9 mouse cellular contexts compared by ENCODE assay signal in the genomic region with DNA sequence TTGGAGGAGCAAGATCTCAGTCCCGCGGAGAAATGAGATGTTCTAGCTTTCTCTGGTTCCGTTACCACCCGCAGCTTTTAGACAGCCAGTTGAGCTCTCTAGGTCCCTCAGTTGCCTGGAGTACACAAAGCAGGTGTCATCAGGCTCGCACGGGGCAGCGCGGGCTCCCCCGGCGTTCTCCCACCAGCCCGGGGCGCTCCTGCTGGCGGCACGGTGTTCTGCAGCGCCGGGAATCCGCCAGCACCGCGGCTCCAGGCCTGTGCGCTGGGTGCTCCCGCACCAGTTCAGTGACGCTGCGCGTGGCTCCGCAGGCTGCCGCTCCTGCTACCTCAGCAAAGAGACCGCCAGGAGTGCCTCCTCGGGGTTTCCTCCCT. TPM values are rescaled to one million over a fixed set of nuclear protein-coding genes. Genes with fewer than 3 reads are reported as not detected.
DNase-seq lines count a peak whose midpoint lies in the region; ATAC-seq and TF ChIP-seq lines count a peak whose summit lies in the region.
"Had no signal": no experiment of that assay in that cellular context is flagged by ENCODE, and none has a peak within 500 bp of the region (broad histone marks: within the 10 kb centered on the region; RNA-seq: fewer than 3 reads in every experiment).

Gene Lrrc7 (minus strand): TSS at position 235 of the 374 bp plus-strand sequence.

- H3K9me3 ChIP-seq in heart, embryonic 13.5 days = no peaks in the 10 kb centered on the region
- H3K9me3 ChIP-seq in forebrain, embryonic 14.5 days (replicated peaks; ENCODE audit: control insufficient read depth, low read length) = no peaks in the 10 kb centered on the region
- no peaks in the 10 kb centered on the region for H3K9me3 ChIP-seq in intestine, postnatal 0 days (ENCODE audit: control insufficient read depth)
- no peaks in the 10 kb centered on the region for H3K9me3 ChIP-seq in liver, embryonic 12.5 days (replicated peaks)

- H3K27ac ChIP-seq in heart, embryonic 13.5 days (replicated peaks) = no peak within 1 kb of the TSS
- no peak within 1 kb of the TSS for H3K27ac ChIP-seq in bone marrow macrophage, adult 2 months (ENCODE audit: insufficient read depth, low read depth, low read length)
- peak within 1 kb of the TSS; percentile 97 for H3K27ac ChIP-seq in forebrain, embryonic 14.5 days (ENCODE audit: low read depth, low read length)
- no peak within 1 kb of the TSS for H3K27ac ChIP-seq in intestine, postnatal 0 days (ENCODE audit: low read depth, low read length)
- H3K27ac ChIP-seq in liver, embryonic 12.5 days = no peak within 1 kb of the TSS

- H3K4me3 ChIP-seq in heart, embryonic 13.5 days = peak within 1 kb of the TSS; percentile 69
- peak within 1 kb of the TSS; percentile 49 for H3K4me3 ChIP-seq in bone marrow macrophage, adult 2 months (ENCODE audit: insufficient read depth, low read length)
- H3K4me3 ChIP-seq in forebrain, embryonic 14.5 days (ENCODE audit: low read depth, low read length) = peak within 1 kb of the TSS; percentile 72
- H3K4me3 ChIP-seq in intestine, postnatal 0 days (ENCODE audit: low read depth, low read length) = peak within 1 kb of the TSS; percentile 50
- H3K4me3 ChIP-seq in liver, embryonic 12.5 days = peak within 1 kb of the TSS; percentile 43

- WGBS in heart, embryonic 13.5 days = 1% methylated on average over 28 of the region's 28 CpGs
- 0% methylated on average over 23 of the region's 28 CpGs for WGBS in forebrain, embryonic 14.5 days
- WGBS in intestine, postnatal 0 days = under 1% methylated on average over 28 of the region's 28 CpGs
- 1% methylated on average over 28 of the region's 28 CpGs for WGBS in liver, embryonic 12.5 days (ENCODE audit: insufficient replicate concordance)

- TF ChIP-seq CTCF in bone marrow macrophage, adult 2 months (IDR thresholded peaks at IDR 0.05; ENCODE audit: low read depth, low read length) = no peak
- TF ChIP-seq CTCF in intestine, postnatal 0 days (IDR thresholded peaks at IDR 0.05; ENCODE audit: low read depth) = peak; percentile 73

- H3K27me3 ChIP-seq in heart, embryonic 13.5 days (replicated peaks) = peaks cover 49% of the 10 kb centered on the region
- H3K27me3 ChIP-seq in forebrain, embryonic 14.5 days (replicated peaks; ENCODE audit: control insufficient read depth, insufficient read depth, low read length) = no peaks in the 10 kb centered on the region
- H3K27me3 ChIP-seq in intestine, postnatal 0 days (replicated peaks; ENCODE audit: control insufficient read depth, insufficient read depth, low read length) = peaks cover 26% of the 10 kb centered on the region
- peaks cover 39% of the 10 kb centered on the region for H3K27me3 ChIP-seq in liver, embryonic 12.5 days (replicated peaks)

- peak within 1 kb of the TSS; percentile 100 for H3K4me2 ChIP-seq in heart, embryonic 13.5 days
- peak within 1 kb of the TSS; percentile 79 for H3K4me2 ChIP-seq in forebrain, embryonic 14.5 days (ENCODE audit: low read length)
- H3K4me2 ChIP-seq in intestine, postnatal 0 days (replicated peaks; ENCODE audit: low read depth) = peak within 1 kb of the TSS; percentile 90
- H3K4me2 ChIP-seq in liver, embryonic 12.5 days = peak within 1 kb of the TSS; percentile 68

- TF ChIP-seq POLR2A in bone marrow macrophage, adult 2 months (IDR thresholded peaks at IDR 0.05; ENCODE audit: borderline replicate concordance, low read depth, low read length) = no peak

- no peak for DNase-seq in heart, adult 18-20 months
- peak; percentile 86 for DNase-seq in forebrain, embryonic 14.5 days (ENCODE audit: low spot score)
- DNase-seq in right cerebral cortex, postnatal 14 days = peak; percentile 84
- DNase-seq in spleen, adult 12 weeks (ENCODE audit: low spot score) = no peak

- no peaks in the 10 kb centered on the region for H3K36me3 ChIP-seq in heart, embryonic 13.5 days
- H3K36me3 ChIP-seq in forebrain, embryonic 14.5 days (ENCODE audit: control insufficient read depth, insufficient read depth, low read length) = no peaks in the 10 kb centered on the region
- no peaks in the 10 kb centered on the region for H3K36me3 ChIP-seq in intestine, postnatal 0 days (ENCODE audit: control insufficient read depth, insufficient read depth)
- H3K36me3 ChIP-seq in liver, embryonic 12.5 days = no peaks in the 10 kb centered on the region

- peak within 1 kb of the TSS; percentile 74 for H3K9ac ChIP-seq in heart, embryonic 13.5 days
- peak within 1 kb of the TSS; percentile 97 for H3K9ac ChIP-seq in forebrain, embryonic 14.5 days (ENCODE audit: low read length)
- peak within 1 kb of the TSS; percentile 34 for H3K9ac ChIP-seq in intestine, postnatal 0 days (ENCODE audit: low read depth, low read length)
- no peak within 1 kb of the TSS for H3K9ac ChIP-seq in liver, embryonic 12.5 days

- peaks cover 27% of the 10 kb centered on the region for H3K4me1 ChIP-seq in heart, embryonic 13.5 days
- peaks cover 13% of the 10 kb centered on the region for H3K4me1 ChIP-seq in bone marrow macrophage, adult 2 months (ENCODE audit: control insufficient read depth, insufficient read depth, low read length)
- H3K4me1 ChIP-seq in forebrain, embryonic 14.5 days (ENCODE audit: control insufficient read depth, insufficient read depth, low read length) = peaks cover 5% of the 10 kb centered on the region
- no peaks in the 10 kb centered on the region; the same call in 1 of the 2 replicates for H3K4me1 ChIP-seq in intestine, postnatal 0 days (replicated peaks; ENCODE audit: control insufficient read depth, insufficient read depth, low read length)
- H3K4me1 ChIP-seq in liver, embryonic 12.5 days = no peaks in the 10 kb centered on the region; the same call in 1 of the 2 replicates

- ATAC-seq in heart, embryonic 13.5 days (ENCODE audit: extremely low read depth, insufficient number of reproducible peaks, low FRiP score, low TSS enrichment) = no peak
- ATAC-seq in forebrain, embryonic 14.5 days = peak; percentile 88
- peak; percentile 77 for ATAC-seq in intestine, postnatal 0 days
- peak; percentile 35; the same call in 1 of the 2 replicates for ATAC-seq in liver, embryonic 12.5 days

RNA-seq across cellular contexts. Expression of gene Lrrc7, which starts in this region (rescaled TPM):
- polyA plus RNA-seq in heart, embryonic 13.5 days (2015; fragmentation: Nextera tagmentation; extraction: Ambion mirVana) = 0.07 and 0.22 TPM in 2 replicates
- not detected for total RNA-seq in heart, adult 18-20 months (2021)
- polyA plus RNA-seq in bone marrow macrophage, adult 2 months (2012; ENCODE audit: insufficient read depth, insufficient read length, missing spikeins) = not detected in 2 replicates
- 5.0 and 9.9 TPM in 2 replicates for polyA plus RNA-seq in forebrain, embryonic 14.5 days (2014; fragmentation: Nextera tagmentation; extraction: Ambion mirVana)
- 0.10 and 0.13 TPM in 2 replicates for polyA plus RNA-seq in intestine, postnatal 0 days (2015; fragmentation: Nextera tagmentation; extraction: Ambion mirVana)
- 0.06 and 0.07 TPM in 2 replicates for polyA plus RNA-seq in liver, embryonic 12.5 days (2016; fragmentation: Nextera tagmentation; extraction: Ambion mirVana)
- total RNA-seq: MEL had no signal

Comparison
In these comparisons a context has a peak if more than half of its experiments do, and no peak if none do; other contexts are left out.
1. Peak in ATAC-seq, H3K4me3 ChIP-seq, H3K9ac ChIP-seq and H3K4me2 ChIP-seq in intestine, postnatal 0 days; RNA of the gene not detected or under 1 TPM.
2. Peak in ATAC-seq, H3K4me3 ChIP-seq and H3K4me2 ChIP-seq in liver, embryonic 12.5 days; RNA of the gene not detected or under 1 TPM.
3. DNase-seq: peak in forebrain, embryonic 14.5 days (single experiment) and right cerebral cortex, postnatal 14 days (single experiment); none in heart, adult 18-20 months (0 of 2) and spleen, adult 12 weeks (single experiment).
4. Peak in every context shown above with its lines, with median percentiles within 50 percentile points of each other: H3K4me2 ChIP-seq and H3K4me3 ChIP-seq.